11 mouse cellular contexts compared by ENCODE assay signal in the genomic region with DNA sequence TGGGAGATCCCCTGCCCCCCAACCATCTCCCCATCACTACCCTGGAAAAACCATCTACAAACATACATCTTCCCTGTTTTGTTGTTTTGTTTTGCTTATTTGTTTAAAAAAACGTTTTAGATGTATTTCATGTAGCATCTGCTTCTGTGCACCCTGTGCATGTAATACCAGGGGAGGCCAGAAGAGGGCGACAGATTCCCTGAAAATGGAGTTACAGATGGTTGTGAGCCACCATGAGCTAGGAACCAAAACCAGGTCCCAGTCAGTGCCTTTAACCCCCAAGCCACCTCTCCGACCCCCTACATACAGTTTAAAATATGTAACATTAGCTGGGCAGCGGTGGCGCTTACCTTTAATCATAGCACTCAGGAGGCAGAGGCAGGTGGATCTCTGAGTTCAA. TPM values are rescaled to one million over a fixed set of nuclear protein-coding genes. Genes with fewer than 3 reads are reported as not detected.
DNase-seq lines count a peak whose midpoint lies in the region; ATAC-seq and TF ChIP-seq lines count a peak whose summit lies in the region.
"Had no signal": no experiment of that assay in that cellular context is flagged by ENCODE, and none has a peak within 500 bp of the region (broad histone marks: within the 10 kb centered on the region; RNA-seq: fewer than 3 reads in every experiment).

No protein-coding gene starts in this region.

- DNase-seq in liver (peak; percentile 45), ES-CJ7 (ENCODE audit: low read depth, low spot score) (peak; percentile 70)
- no peak for DNase-seq in liver, embryonic 11.5 days (ENCODE audit: low spot score)
- DNase-seq in B cell, adult 2 months, result peak; percentile 61 to 64
- DNase-seq in liver, postnatal 0 days, result peak; percentile 59
- no peak for DNase-seq in right cerebral cortex, postnatal 4 days
- no peak for DNase-seq in cerebellum, adult 11 months
- DNase-seq: heart, postnatal 10 days; kidney, adult 9 months had no signal

- H3K27ac ChIP-seq in liver, embryonic 11.5 days (ENCODE audit: low read depth, low read length), result no peak overlapping the region
- H3K27ac ChIP-seq in liver, postnatal 0 days (ENCODE audit: low read depth), result no peak overlapping the region
- H3K27ac ChIP-seq: embryonic facial prominence, embryonic 13.5 days had no signal

- H3K9me3 ChIP-seq in liver, embryonic 11.5 days (ENCODE audit: control insufficient read depth, low read length), result peaks cover 4% of the 10 kb centered on the region; the same call in 1 of the 2 replicates
- H3K9me3 ChIP-seq in liver, postnatal 0 days (ENCODE audit: low read length), result no peaks in the 10 kb centered on the region
- H3K9me3 ChIP-seq: embryonic facial prominence, embryonic 13.5 days had no signal

- no peak for TF ChIP-seq EP300 in liver, postnatal 0 days (IDR thresholded peaks at IDR 0.05; ENCODE audit: low read depth)

- H3K27me3 ChIP-seq in liver, embryonic 11.5 days (replicated peaks; ENCODE audit: control insufficient read depth, insufficient read depth, low read length), result no peaks in the 10 kb centered on the region
- no peaks in the 10 kb centered on the region for H3K27me3 ChIP-seq in liver, postnatal 0 days (ENCODE audit: insufficient read depth, low read length)
- H3K27me3 ChIP-seq: embryonic facial prominence, embryonic 13.5 days had no signal

- ATAC-seq in liver, embryonic 11.5 days (replicated peaks; ENCODE audit: low FRiP score), result no peak
- no peak for ATAC-seq in liver, postnatal 0 days

- H3K36me3 ChIP-seq in liver, embryonic 11.5 days (ENCODE audit: control insufficient read depth, insufficient read depth, low read length), result no peaks in the 10 kb centered on the region
- no peaks in the 10 kb centered on the region for H3K36me3 ChIP-seq in liver, postnatal 0 days (replicated peaks; ENCODE audit: insufficient read depth, low read length)

- WGBS in liver, embryonic 11.5 days, result 59% methylated on average over 5 of the region's 5 CpGs
- WGBS in liver, postnatal 0 days (ENCODE audit: insufficient replicate concordance), result 64% methylated on average over 5 of the region's 5 CpGs

- no peak overlapping the region for H3K9ac ChIP-seq in liver, embryonic 11.5 days (ENCODE audit: low read depth, low read length)
- H3K9ac ChIP-seq in liver, postnatal 0 days (replicated peaks), result no peak overlapping the region
- H3K9ac ChIP-seq: embryonic facial prominence, embryonic 13.5 days had no signal

- H3K4me3 ChIP-seq in liver, embryonic 11.5 days (ENCODE audit: low read depth, low read length), result no peak overlapping the region
- no peak overlapping the region for H3K4me3 ChIP-seq in liver, postnatal 0 days (ENCODE audit: low read depth, low read length)
- H3K4me3 ChIP-seq: embryonic facial prominence, embryonic 13.5 days; myocyte had no signal

- H3K4me2 ChIP-seq in liver, embryonic 11.5 days, result no peak overlapping the region
- H3K4me2 ChIP-seq in liver, postnatal 0 days (ENCODE audit: low read depth, low read length), result no peak overlapping the region
- H3K4me2 ChIP-seq: embryonic facial prominence, embryonic 13.5 days had no signal

- no peaks in the 10 kb centered on the region for H3K4me1 ChIP-seq in liver, embryonic 11.5 days (replicated peaks; ENCODE audit: control insufficient read depth, insufficient read depth, low read length)
- H3K4me1 ChIP-seq in liver, postnatal 0 days (ENCODE audit: insufficient read depth), result no peaks in the 10 kb centered on the region

- TF ChIP-seq CTCF in liver, postnatal 0 days (IDR thresholded peaks at IDR 0.05; ENCODE audit: low read depth), result peak; percentile 82

RNA-seq across cellular contexts. Expression of gene Arhgef19, which starts 18.1 kb away (rescaled TPM):
- polyA plus RNA-seq in liver, embryonic 11.5 days (2014; fragmentation: Nextera tagmentation; extraction: Ambion mirVana), result 2.3 and 2.5 TPM in 2 replicates
- polyA plus RNA-seq in liver, postnatal 0 days (2015; fragmentation: Nextera tagmentation; extraction: Ambion mirVana), result 3.0 and 4.2 TPM in 2 replicates

RNA-seq across cellular contexts. Expression of gene Epha2, which starts 43.6 kb away (rescaled TPM):
- 2.5 and 2.9 TPM in 2 replicates for polyA plus RNA-seq in liver, embryonic 11.5 days (2014; fragmentation: Nextera tagmentation; extraction: Ambion mirVana)
- 1.5 and 2.4 TPM in 2 replicates for polyA plus RNA-seq in liver, postnatal 0 days (2015; fragmentation: Nextera tagmentation; extraction: Ambion mirVana)

RNA-seq across cellular contexts. Expression of gene Rsg1, which starts 43.7 kb away (rescaled TPM):
- polyA plus RNA-seq in liver, embryonic 11.5 days (2014; fragmentation: Nextera tagmentation; extraction: Ambion mirVana), result 4.5 and 4.6 TPM in 2 replicates
- polyA plus RNA-seq in liver, postnatal 0 days (2015; fragmentation: Nextera tagmentation; extraction: Ambion mirVana), result 0.43 and 0.79 TPM in 2 replicates

Comparison
In these comparisons a context has a peak if more than half of its experiments do, and no peak if none do; other contexts are left out.
1. DNase-seq: peak in liver (single experiment), B cell, adult 2 months (2 of 2), ES-CJ7 (single experiment) and liver, postnatal 0 days (single experiment); none in liver, embryonic 11.5 days (single experiment), right cerebral cortex, postnatal 4 days (single experiment) and cerebellum, adult 11 months (single experiment).